Mouse (Mus musculus) hindbrain, embryonic 10.5 days (tissue): ENCODE measurements at regions not wholly inside any gene's neighbourhood (a gene's known extent, or its start where the extent isn't known, plus 50 kb on each side); places are given as distances from the start of the nearest gene placed in this dataset.
A peak's percentile ranks its signal among the peaks of the same experiment; 100 is the strongest.

ENCODE experiments used
- DNase-seq: peaks from one replicate; pipeline ENCODE4 v3.0.0-alpha.2; 2017; ENCODE audit warnings: low spot score
- H3K27ac ChIP-seq: fragments of 300-500 bp; sonication (generic); 2 replicates; pipeline ENCODE4 v1.5.1; 2016; ENCODE audit warnings: mild to moderate bottlenecking, moderate library complexity
- H3K27me3 ChIP-seq: fragments of 300-500 bp; sonication (generic); 2 replicates; pipeline ENCODE4 v1.6.1; 2016; ENCODE audit warnings: mild to moderate bottlenecking; ENCODE audit not compliant: poor library complexity, insufficient read depth, severe bottlenecking
- H3K36me3 ChIP-seq: fragments of 300-500 bp; sonication (generic); 2 replicates; pipeline ENCODE4 v1.6.1; 2016; ENCODE audit warnings: mild to moderate bottlenecking, moderate library complexity
- H3K4me1 ChIP-seq: fragments of 300-500 bp; sonication (generic); replicated peaks from 2 replicates; pipeline ENCODE4 v1.6.1; 2016; ENCODE audit warnings: mild to moderate bottlenecking
- H3K4me3 ChIP-seq: fragments of 300-500 bp; sonication (generic); 2 replicates; pipeline ENCODE4 v1.5.1; 2016; ENCODE audit warnings: mild to moderate bottlenecking, moderate library complexity
- H3K9me3 ChIP-seq: fragments of 300-500 bp; sonication (generic); 2 replicates; pipeline ENCODE4 v1.6.1; 2016; ENCODE audit warnings: mild to moderate bottlenecking, moderate library complexity
- WGBS: fragments of 180-500 bp; shearing (Covaris S2); methylation state at CpG from one replicate; pipeline ENCODE4 v1.1.7; 2016; 5-methylcytosine and 5-hydroxymethylcytosine counted together

GRCm38 (mm10) chr9:52591188-52591587, 88.4 kb downstream of the AI593442 start:
- H3K4me1 ChIP-seq = no peaks in the 10 kb centered on the region
- no peak overlapping the region for H3K4me3 ChIP-seq
- no peaks in the 10 kb centered on the region for H3K36me3 ChIP-seq
- no peak for DNase-seq
- no peaks in the 10 kb centered on the region for H3K27me3 ChIP-seq
- H3K27ac ChIP-seq = no peak overlapping the region
- WGBS = 67% methylated on average over 3 of the region's 3 CpGs
- H3K9me3 ChIP-seq = no peaks in the 10 kb centered on the region

DNA sequence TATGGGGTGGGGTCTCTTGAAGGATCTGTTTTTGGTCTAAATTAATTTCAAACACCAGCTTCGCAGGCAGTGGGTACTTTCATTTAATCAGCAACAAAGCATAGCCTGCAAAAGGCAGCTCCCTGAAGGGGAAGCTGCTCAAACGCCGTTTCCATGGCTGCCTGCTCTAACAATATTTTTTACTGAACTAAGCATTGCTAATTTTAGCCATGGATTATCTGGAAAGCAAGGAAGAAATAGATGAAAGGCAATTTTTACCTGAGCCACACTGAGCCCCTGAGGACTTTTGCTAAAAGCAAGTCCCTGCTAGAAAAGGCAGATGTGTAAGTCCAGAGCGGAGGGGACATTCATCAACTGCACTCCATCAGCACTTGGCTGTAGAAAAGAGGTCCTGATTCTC, 105.5 kb downstream of the AI593442 start:
- WGBS = 85% methylated on average over 4 of the region's 4 CpGs

GRCm38 (mm10) chr9:52551577-52552281, 127.9 kb downstream of the AI593442 start:
- Histone ChIP-seq H3K9me3 (no peaks in the 10 kb centered on the region), H3K27ac (no peak overlapping the region), H3K36me3 (no peaks in the 10 kb centered on the region), H3K4me3 (no peak overlapping the region), H3K4me1 (no peaks in the 10 kb centered on the region), H3K27me3 (no peaks in the 10 kb centered on the region)
- WGBS = 76% methylated on average over 2 of the region's 2 CpGs
- DNase-seq = no peak

More for the DNA sequence above, 105.5 kb downstream of the AI593442 start:
- Histone ChIP-seq H3K27me3 (no peaks in the 10 kb centered on the region), H3K27ac (no peak overlapping the region), H3K9me3 (no peaks in the 10 kb centered on the region), H3K4me3 (no peak overlapping the region), H3K4me1 (no peaks in the 10 kb centered on the region), H3K36me3 (no peaks in the 10 kb centered on the region)
- no peak for DNase-seq

- no peaks in the 10 kb centered on the region for H3K27me3 ChIP-seq
- H3K9me3 ChIP-seq = no peaks in the 10 kb centered on the region
- H3K4me1 ChIP-seq = no peaks in the 10 kb centered on the region
- H3K4me3 ChIP-seq = no peak overlapping the region
- no peak overlapping the region for H3K27ac ChIP-seq
- no peaks in the 10 kb centered on the region for H3K36me3 ChIP-seq
- 76% methylated on average over 2 of the region's 2 CpGs for WGBS
- no peak for DNase-seq
Observed at GRCm38 (mm10) chr9:52546071-52546470, 133.5 kb downstream of the AI593442 start.

DNA sequence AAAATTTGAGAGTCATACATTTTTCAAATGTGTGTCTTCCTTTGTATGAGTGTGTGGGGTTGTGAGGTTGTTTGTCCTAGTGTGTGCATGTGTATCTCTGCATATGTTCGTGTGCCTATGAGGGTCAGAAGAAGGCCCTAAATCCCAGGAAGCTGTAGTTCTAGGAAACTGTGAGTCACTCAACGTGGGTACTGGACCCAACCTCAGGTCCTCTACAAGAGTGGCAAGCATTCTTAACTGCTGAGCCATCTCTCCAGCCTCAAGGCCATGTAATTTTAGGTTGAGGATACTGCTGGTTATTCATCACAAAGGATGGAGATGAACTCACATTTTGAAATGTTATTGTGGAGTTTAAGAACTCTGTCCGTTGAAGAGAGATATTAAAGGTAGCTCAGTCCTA, 140.5 kb downstream of the AI593442 start:
- no peak for DNase-seq
- Histone ChIP-seq H3K27ac (no peak overlapping the region), H3K36me3 (no peaks in the 10 kb centered on the region), H3K4me1 (no peaks in the 10 kb centered on the region), H3K4me3 (no peak overlapping the region), H3K9me3 (no peaks in the 10 kb centered on the region), H3K27me3 (no peaks in the 10 kb centered on the region)
- WGBS = 83% methylated on average over 3 of the region's 3 CpGs

GRCm38 (mm10) chr9:52529444-52529915, 150.1 kb downstream of the AI593442 start:
- no peak overlapping the region for H3K4me3 ChIP-seq
- H3K27ac ChIP-seq = no peak overlapping the region
- no peaks in the 10 kb centered on the region for H3K36me3 ChIP-seq
- 89% methylated on average over 6 of the region's 6 CpGs for WGBS
- H3K4me1 ChIP-seq = peaks cover 6% of the 10 kb centered on the region; the same call in 1 of the 2 replicates
- no peaks in the 10 kb centered on the region for H3K9me3 ChIP-seq
- DNase-seq = no peak
- H3K27me3 ChIP-seq = no peaks in the 10 kb centered on the region

DNA sequence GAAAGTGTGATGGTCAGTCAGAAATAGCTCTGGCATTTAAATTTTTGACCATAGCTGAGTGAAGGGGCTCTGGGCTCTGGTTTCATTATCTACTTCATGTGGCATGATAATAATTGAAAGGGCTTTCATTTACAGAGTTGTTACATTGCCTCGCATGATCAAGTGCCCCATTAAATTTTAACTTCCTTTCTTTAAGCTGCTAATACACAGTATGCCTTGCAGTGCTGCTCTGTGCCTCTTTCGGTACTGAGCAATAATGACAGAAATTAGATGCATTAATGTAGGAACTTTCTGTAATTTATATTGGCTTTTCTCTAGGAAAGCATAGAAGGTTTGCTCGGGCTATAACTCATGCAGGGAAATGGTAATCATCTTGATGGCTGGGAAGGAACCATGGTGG, 179.1 kb downstream of the AI593442 start:
- Histone ChIP-seq H3K36me3 (no peaks in the 10 kb centered on the region), H3K27me3 (no peaks in the 10 kb centered on the region), H3K9me3 (no peaks in the 10 kb centered on the region), H3K4me1 (no peaks in the 10 kb centered on the region), H3K27ac (no peak overlapping the region), H3K4me3 (no peak overlapping the region)
- DNase-seq = no peak
- WGBS = 89% methylated on average over 3 of the region's 3 CpGs

GRCm38 (mm10) chr9:52495483-52496270, 183.9 kb downstream of the AI593442 start:
- WGBS = 65% methylated on average over 8 of the region's 8 CpGs
- H3K4me1 ChIP-seq = no peaks in the 10 kb centered on the region
- peak; percentile 8 for DNase-seq

DNA sequence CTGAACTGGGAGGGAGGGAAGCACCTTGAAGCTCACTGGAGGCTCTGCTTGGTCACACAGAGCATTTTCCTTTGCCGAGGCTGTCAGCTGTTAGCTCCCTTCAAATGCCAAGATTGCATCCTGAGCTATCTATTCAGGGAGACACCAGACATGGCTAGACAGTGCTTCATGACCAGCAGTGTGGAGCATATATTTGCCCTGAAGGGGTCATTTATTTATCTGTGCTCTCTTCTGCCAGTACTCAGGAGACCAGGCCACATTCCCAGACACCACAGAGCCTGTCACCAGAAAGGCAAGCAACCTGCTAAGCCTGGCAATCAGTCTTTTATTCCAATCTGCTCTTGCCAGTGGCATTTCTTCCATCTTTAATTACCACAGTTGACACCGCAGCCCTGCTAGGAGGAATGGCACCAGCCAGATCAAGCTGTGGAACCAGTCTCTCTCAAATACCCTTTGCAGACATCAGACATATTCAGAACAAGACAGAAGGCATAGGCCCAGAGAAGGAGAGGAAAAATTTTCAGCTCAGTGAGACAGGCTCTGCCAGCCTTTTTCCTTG, 186.6 kb downstream of the AI593442 start:
- no peaks in the 10 kb centered on the region for H3K4me1 ChIP-seq
- no peak for DNase-seq
- H3K27ac ChIP-seq = no peak overlapping the region
- no peaks in the 10 kb centered on the region for H3K27me3 ChIP-seq
- 52% methylated on average over 2 of the region's 2 CpGs for WGBS
- H3K4me3 ChIP-seq = no peak overlapping the region
- no peaks in the 10 kb centered on the region for H3K9me3 ChIP-seq
- no peaks in the 10 kb centered on the region for H3K36me3 ChIP-seq

More at GRCm38 (mm10) chr9:52495483-52496270, 183.9 kb downstream of the AI593442 start:
- Histone ChIP-seq H3K4me3 (no peak overlapping the region), H3K27me3 (no peaks in the 10 kb centered on the region), H3K9me3 (no peaks in the 10 kb centered on the region), H3K27ac (no peak overlapping the region), H3K36me3 (no peaks in the 10 kb centered on the region)

DNA sequence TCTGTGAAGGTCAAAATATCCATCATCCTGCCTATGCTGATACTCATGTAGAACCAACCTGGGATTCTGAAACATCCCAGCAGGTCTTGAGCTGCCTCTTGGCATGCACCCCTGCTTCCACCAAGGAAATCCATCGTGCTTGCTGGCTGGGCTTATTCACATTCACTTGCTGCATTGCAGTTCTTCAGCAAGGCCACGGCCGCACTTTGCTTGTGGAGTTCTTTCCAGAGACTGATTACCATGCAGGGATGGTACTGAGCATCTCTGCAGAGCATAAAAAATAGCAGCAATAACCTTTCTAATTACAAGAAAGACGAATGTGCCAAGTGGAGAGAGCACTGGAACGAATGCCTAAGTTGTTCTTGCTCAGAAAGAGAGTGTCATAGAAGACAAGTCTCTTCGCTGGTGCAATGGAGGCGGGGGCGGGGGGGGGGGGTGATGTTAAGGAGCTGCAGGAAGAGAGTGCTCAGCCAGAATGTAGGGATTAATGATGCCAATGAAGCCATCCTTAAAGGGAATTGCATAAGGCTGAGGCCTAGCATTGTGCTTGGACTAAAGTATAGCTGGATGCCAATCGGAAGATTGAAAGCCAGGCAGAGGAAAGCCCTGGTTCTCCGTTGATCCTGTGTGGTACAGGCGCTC, 205.9 kb downstream of the AI593442 start:
- WGBS = 87% methylated on average over 11 of the region's 11 CpGs
- no peak overlapping the region for H3K4me3 ChIP-seq
- no peaks in the 10 kb centered on the region for H3K4me1 ChIP-seq
- no peak for DNase-seq
- no peaks in the 10 kb centered on the region for H3K9me3 ChIP-seq
- H3K27me3 ChIP-seq = no peaks in the 10 kb centered on the region
- H3K27ac ChIP-seq = no peak overlapping the region
- no peaks in the 10 kb centered on the region for H3K36me3 ChIP-seq

GRCm38 (mm10) chr9:52472859-52473258, 206.7 kb downstream of the AI593442 start:
- Histone ChIP-seq H3K27me3 (no peaks in the 10 kb centered on the region), H3K36me3 (no peaks in the 10 kb centered on the region), H3K27ac (no peak overlapping the region), H3K9me3 (no peaks in the 10 kb centered on the region), H3K4me1 (no peaks in the 10 kb centered on the region), H3K4me3 (no peak overlapping the region)
- 87% methylated on average over 8 of the region's 8 CpGs for WGBS
- no peak for DNase-seq

GRCm38 (mm10) chr9:52458518-52458917, 221.1 kb downstream of the AI593442 start:
- Histone ChIP-seq H3K4me1 (no peaks in the 10 kb centered on the region), H3K4me3 (no peak overlapping the region), H3K27ac (no peak overlapping the region), H3K36me3 (no peaks in the 10 kb centered on the region), H3K27me3 (no peaks in the 10 kb centered on the region), H3K9me3 (no peaks in the 10 kb centered on the region)
- no peak for DNase-seq
- 91% methylated on average over 2 of the region's 2 CpGs for WGBS

- Histone ChIP-seq H3K4me1 (no peaks in the 10 kb centered on the region), H3K4me3 (no peak overlapping the region), H3K9me3 (no peaks in the 10 kb centered on the region), H3K36me3 (no peaks in the 10 kb centered on the region), H3K27ac (no peak overlapping the region), H3K27me3 (no peaks in the 10 kb centered on the region)
- DNase-seq = no peak
- WGBS = 84% methylated on average over 2 of the region's 2 CpGs
Observed at GRCm38 (mm10) chr9:52454445-52454844, 225.1 kb downstream of the AI593442 start.
